Mouse (Mus musculus): ENCODE measurements around the gene Cask.

The Cask gene

GRCm38 (mm10) chrX:13851285-13851684 is at the start of gene Cask:
Cask (minus strand) TSS chrX:13851367.
- peaks cover 4% of the 10 kb centered on the region; the same call in 1 of the 2 replicates for H3K27me3 ChIP-seq (ENCODE audit: insufficient read depth, low read length)
- H3K9me3 ChIP-seq (ENCODE audit: low read length), result no peaks in the 10 kb centered on the region
- no peak for TF ChIP-seq CTCF (conservative IDR thresholded peaks at IDR 0.05; ENCODE audit: low read length)
- no peak for TF ChIP-seq POU5F1 (IDR thresholded peaks at IDR 0.05; ENCODE audit: borderline replicate concordance, low read length)
- no peak for TF ChIP-seq NANOG (IDR thresholded peaks at IDR 0.05; ENCODE audit: borderline replicate concordance, low read length)
- no peaks in the 10 kb centered on the region for H3K4me1 ChIP-seq (replicated peaks; ENCODE audit: low read depth, low read length)
- no peaks in the 10 kb centered on the region for H3K36me3 ChIP-seq (ENCODE audit: insufficient read depth, low read length)
- no peak within 1 kb of the TSS for H3K4me3 ChIP-seq (replicated peaks; ENCODE audit: low read length)

DNA sequence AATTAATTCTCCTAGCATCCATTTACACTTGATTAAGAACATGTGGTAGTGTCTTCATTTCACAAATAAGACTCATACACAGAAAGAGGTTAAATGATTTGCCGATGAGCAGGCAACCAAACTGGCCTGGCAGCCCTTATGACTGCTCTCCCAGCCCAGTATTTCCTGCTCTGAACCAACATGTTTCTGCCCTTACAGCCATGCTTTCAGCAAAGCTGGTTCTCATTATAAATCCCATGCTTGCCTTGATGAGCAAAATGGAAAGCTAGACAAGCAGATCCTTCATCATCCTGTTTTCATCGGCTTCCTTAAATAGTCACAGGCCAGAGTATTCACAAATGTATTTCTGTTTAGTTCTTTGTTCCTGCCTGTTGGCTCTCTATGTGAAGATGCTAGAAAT is 38.8 kb upstream of the Cask start:
- Histone ChIP-seq H3K9me3 (ENCODE audit: low read length) (no peaks in the 10 kb centered on the region), H3K36me3 (ENCODE audit: insufficient read depth, low read length) (no peaks in the 10 kb centered on the region), H3K27me3 (ENCODE audit: insufficient read depth, low read length) (no peaks in the 10 kb centered on the region), H3K4me3 (replicated peaks; ENCODE audit: low read length) (no peak overlapping the region), H3K4me1 (replicated peaks; ENCODE audit: low read depth, low read length) (no peaks in the 10 kb centered on the region)
- TF ChIP-seq POU5F1 (IDR thresholded peaks at IDR 0.05; ENCODE audit: borderline replicate concordance, low read length) (no peak), NANOG (IDR thresholded peaks at IDR 0.05; ENCODE audit: borderline replicate concordance, low read length) (no peak), CTCF (conservative IDR thresholded peaks at IDR 0.05; ENCODE audit: low read length) (no peak)

GRCm38 (mm10) chrX:13884348-13884747 is 33.2 kb upstream of the Cask start:
- no peaks in the 10 kb centered on the region for H3K9me3 ChIP-seq (ENCODE audit: low read length)
- TF ChIP-seq POU5F1 (IDR thresholded peaks at IDR 0.05; ENCODE audit: borderline replicate concordance, low read length), result no peak
- TF ChIP-seq CTCF (conservative IDR thresholded peaks at IDR 0.05; ENCODE audit: low read length), result no peak
- no peak for TF ChIP-seq NANOG (IDR thresholded peaks at IDR 0.05; ENCODE audit: borderline replicate concordance, low read length)
- H3K4me1 ChIP-seq (replicated peaks; ENCODE audit: low read depth, low read length), result peaks cover 3% of the 10 kb centered on the region; the same call in 1 of the 2 replicates
- H3K4me3 ChIP-seq (replicated peaks; ENCODE audit: low read length), result no peak overlapping the region
- H3K27me3 ChIP-seq (ENCODE audit: insufficient read depth, low read length), result no peaks in the 10 kb centered on the region
- H3K36me3 ChIP-seq (ENCODE audit: insufficient read depth, low read length), result no peaks in the 10 kb centered on the region

- H3K9me3 ChIP-seq (ENCODE audit: low read length), result no peaks in the 10 kb centered on the region
- H3K4me3 ChIP-seq (replicated peaks; ENCODE audit: low read length), result no peak overlapping the region
- TF ChIP-seq POU5F1 (IDR thresholded peaks at IDR 0.05; ENCODE audit: borderline replicate concordance, low read length) (no peak), NANOG (IDR thresholded peaks at IDR 0.05; ENCODE audit: borderline replicate concordance, low read length) (no peak), CTCF (conservative IDR thresholded peaks at IDR 0.05; ENCODE audit: low read length) (no peak)
- peaks cover 3% of the 10 kb centered on the region; the same call in 1 of the 2 replicates for H3K4me1 ChIP-seq (replicated peaks; ENCODE audit: low read depth, low read length)
- H3K27me3 ChIP-seq (ENCODE audit: insufficient read depth, low read length), result no peaks in the 10 kb centered on the region
- no peaks in the 10 kb centered on the region for H3K36me3 ChIP-seq (ENCODE audit: insufficient read depth, low read length)
Observed at GRCm38 (mm10) chrX:13881969-13882368, 30.8 kb upstream of the Cask start.

- H3K4me3 ChIP-seq (replicated peaks; ENCODE audit: low read length), result no peak overlapping the region
- no peaks in the 10 kb centered on the region for H3K4me1 ChIP-seq (replicated peaks; ENCODE audit: low read depth, low read length)
- H3K27me3 ChIP-seq (ENCODE audit: insufficient read depth, low read length), result no peaks in the 10 kb centered on the region
- TF ChIP-seq NANOG (IDR thresholded peaks at IDR 0.05; ENCODE audit: borderline replicate concordance, low read length), result no peak
- TF ChIP-seq POU5F1 (IDR thresholded peaks at IDR 0.05; ENCODE audit: borderline replicate concordance, low read length), result no peak
- no peak for TF ChIP-seq CTCF (conservative IDR thresholded peaks at IDR 0.05; ENCODE audit: low read length)
- H3K36me3 ChIP-seq (ENCODE audit: insufficient read depth, low read length), result no peaks in the 10 kb centered on the region
- no peaks in the 10 kb centered on the region for H3K9me3 ChIP-seq (ENCODE audit: low read length)
Observed at GRCm38 (mm10) chrX:13860145-13860544, 9.0 kb upstream of the Cask start.

DNA sequence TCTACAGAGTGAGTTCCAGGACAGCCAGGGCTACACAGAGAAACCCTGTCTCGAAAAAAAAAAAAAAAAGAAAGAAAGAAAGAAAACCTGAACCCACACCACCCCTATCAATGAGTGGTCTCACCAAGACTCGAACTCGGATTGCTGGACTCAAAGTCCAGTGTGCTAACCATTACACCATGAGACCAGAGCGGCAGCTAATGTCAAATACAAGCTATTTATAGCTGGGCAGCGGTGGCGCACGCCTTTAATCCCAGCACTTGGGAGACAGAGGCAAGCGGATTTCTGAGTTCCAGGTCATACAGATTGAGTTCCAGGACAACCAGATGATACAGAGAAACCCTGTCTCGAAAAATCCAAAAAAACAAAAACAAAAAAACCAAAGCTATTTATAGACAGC is 7.9 kb upstream of the Cask start:
- H3K4me3 ChIP-seq (replicated peaks; ENCODE audit: low read length), result no peak overlapping the region
- no peaks in the 10 kb centered on the region for H3K4me1 ChIP-seq (replicated peaks; ENCODE audit: low read depth, low read length)
- H3K9me3 ChIP-seq (ENCODE audit: low read length), result no peaks in the 10 kb centered on the region
- no peaks in the 10 kb centered on the region for H3K36me3 ChIP-seq (ENCODE audit: insufficient read depth, low read length)
- TF ChIP-seq NANOG (IDR thresholded peaks at IDR 0.05; ENCODE audit: borderline replicate concordance, low read length) (no peak), CTCF (conservative IDR thresholded peaks at IDR 0.05; ENCODE audit: low read length) (no peak), POU5F1 (IDR thresholded peaks at IDR 0.05; ENCODE audit: borderline replicate concordance, low read length) (no peak)
- no peaks in the 10 kb centered on the region for H3K27me3 ChIP-seq (ENCODE audit: insufficient read depth, low read length)

GRCm38 (mm10) chrX:13848473-13848872 is 2.7 kb downstream of the Cask start:
- Histone ChIP-seq H3K4me1 (replicated peaks; ENCODE audit: low read depth, low read length) (0 out of 2 replicates have a peak, but pooled peaks cover 4% of the 10 kb centered on the region), H3K9me3 (ENCODE audit: low read length) (no peaks in the 10 kb centered on the region), H3K4me3 (replicated peaks; ENCODE audit: low read length) (no peak overlapping the region), H3K27me3 (ENCODE audit: insufficient read depth, low read length) (peaks cover 4% of the 10 kb centered on the region; the same call in 1 of the 2 replicates), H3K36me3 (ENCODE audit: insufficient read depth, low read length) (no peaks in the 10 kb centered on the region)
- TF ChIP-seq NANOG (IDR thresholded peaks at IDR 0.05; ENCODE audit: borderline replicate concordance, low read length), result no peak
- no peak for TF ChIP-seq POU5F1 (IDR thresholded peaks at IDR 0.05; ENCODE audit: borderline replicate concordance, low read length)
- TF ChIP-seq CTCF (conservative IDR thresholded peaks at IDR 0.05; ENCODE audit: low read length), result no peak

DNA sequence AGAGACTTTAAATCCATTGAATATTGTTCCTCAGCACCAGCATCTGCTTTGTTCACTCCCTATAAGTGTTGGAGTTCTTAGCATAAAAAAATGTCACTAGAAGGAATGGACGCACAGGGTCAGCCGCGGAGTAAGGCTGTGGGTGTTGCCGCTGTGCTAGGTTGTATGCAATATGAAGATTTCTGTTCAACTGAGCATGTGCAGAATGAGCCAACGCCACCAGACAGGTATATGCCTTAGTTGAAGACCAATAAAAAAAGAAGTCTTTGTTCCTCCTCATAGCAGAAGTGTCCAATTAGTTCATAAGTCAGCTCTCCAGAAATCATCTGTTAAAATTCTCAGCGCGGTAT is 3.7 kb downstream of the Cask start:
- Histone ChIP-seq H3K4me1 (replicated peaks; ENCODE audit: low read depth, low read length) (peaks cover 7% of the 10 kb centered on the region; the same call in 1 of the 2 replicates), H3K4me3 (replicated peaks; ENCODE audit: low read length) (peak overlapping the region; percentile 82), H3K36me3 (ENCODE audit: insufficient read depth, low read length) (no peaks in the 10 kb centered on the region), H3K27me3 (ENCODE audit: insufficient read depth, low read length) (peaks cover 4% of the 10 kb centered on the region; the same call in 1 of the 2 replicates), H3K9me3 (ENCODE audit: low read length) (no peaks in the 10 kb centered on the region)
- TF ChIP-seq POU5F1 (IDR thresholded peaks at IDR 0.05; ENCODE audit: borderline replicate concordance, low read length) (no peak), CTCF (conservative IDR thresholded peaks at IDR 0.05; ENCODE audit: low read length) (no peak), NANOG (IDR thresholded peaks at IDR 0.05; ENCODE audit: borderline replicate concordance, low read length) (no peak)
